Mouse (Mus musculus): ENCODE results near the gene Il2rb. TPM values are rescaled to one million over a fixed set of nuclear protein-coding genes. Genes with fewer than 3 reads are reported as not detected.
A peak's percentile ranks its signal among the peaks of the same experiment; 100 is the strongest.

The Il2rb gene
- total RNA-seq, 2 experiments from 2014 or later = 0.04 to 0.54 TPM

DNA sequence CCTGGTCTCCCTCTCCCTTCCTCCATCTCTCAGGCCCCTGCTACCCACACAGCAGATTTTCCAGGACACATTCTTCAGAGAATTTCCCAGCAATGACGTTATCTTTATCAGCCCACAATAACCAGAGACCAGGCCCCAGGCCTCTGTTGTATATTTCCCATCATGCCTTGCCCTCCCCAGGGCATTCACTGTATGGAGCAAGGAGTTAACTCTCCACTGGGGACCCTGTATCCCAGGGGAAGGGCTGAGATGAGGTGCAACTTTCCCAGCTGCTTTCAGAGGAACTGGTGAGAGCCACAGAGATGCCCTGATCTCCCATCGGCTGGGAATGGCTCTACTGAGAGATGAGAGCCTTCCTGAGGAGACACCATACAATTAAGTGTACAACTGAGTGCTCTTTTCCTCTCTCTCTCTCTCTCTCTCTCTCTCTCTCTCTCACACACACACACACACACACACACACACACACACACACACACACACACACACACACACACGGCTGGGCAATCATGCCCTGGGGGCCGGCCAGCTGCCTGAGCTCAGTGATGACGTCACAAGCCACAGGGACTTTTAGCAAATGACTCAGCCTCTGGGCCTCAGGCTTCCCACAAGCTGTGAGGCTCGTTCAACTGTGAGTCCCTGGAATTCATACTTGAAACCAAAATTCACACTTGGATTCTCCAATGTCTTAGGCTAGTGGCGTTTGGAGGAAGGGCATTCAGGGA, 45.2 kb downstream of the Il2rb start:
- ATAC-seq (replicated peaks; ENCODE audit: poor library complexity) = peak; percentile 56

DNA sequence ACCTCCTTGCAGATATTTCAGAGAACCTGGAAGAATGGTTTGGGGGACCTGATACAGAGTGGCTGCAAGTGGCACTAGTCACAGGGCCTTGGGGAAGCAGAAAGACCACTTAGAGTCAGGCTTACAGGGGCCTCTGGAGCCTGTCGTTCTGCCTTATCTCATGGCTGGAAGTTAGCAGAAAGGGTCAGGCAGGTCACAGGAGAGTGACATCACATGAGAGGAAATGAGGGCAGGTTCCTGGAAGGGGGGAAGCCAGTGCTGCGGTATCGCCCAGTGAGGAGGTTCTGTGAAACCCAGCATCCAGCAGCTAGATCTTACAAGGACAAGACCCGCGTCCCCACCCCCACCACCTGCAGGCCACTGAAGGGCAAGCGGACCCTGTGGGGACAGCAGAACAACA, 45.9 kb downstream of the Il2rb start:
- no peak for ATAC-seq (replicated peaks; ENCODE audit: poor library complexity)

DNA sequence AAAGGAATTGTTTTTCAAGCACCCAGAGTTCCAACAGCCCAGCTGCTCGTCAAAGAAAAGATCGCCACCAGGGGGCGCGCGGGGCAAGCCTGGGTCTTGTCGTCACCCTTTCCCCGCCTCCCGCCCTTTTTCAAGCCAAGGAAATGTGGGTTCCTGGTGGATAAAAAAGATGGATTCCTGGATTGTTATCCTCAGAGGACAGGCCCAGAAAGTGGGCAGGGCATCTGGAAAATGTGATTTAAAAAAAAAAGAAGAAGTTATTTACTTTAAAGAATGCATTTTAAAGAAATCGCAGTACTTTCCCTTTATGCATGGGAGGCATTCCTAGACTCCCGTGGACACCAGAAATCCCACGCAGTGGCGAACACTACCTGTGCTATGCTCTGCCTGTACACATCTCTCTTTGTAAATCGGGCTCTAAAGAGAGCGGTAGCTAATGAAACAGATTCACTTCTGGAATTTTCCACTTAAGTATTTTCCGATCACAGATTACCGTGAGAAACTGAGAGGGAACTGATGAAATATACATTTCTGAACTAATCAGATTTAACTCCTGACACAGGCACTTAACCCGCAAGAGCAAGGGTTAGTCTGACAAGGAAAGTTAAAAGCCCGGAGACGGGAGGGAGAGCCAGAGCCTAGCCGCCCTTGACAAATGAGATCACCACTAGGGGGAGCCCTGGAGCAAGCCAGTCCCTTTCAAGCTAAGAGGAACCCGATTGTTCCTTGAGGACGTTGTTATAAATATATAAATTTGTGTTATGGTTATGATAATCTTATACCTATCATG, 47.1 kb downstream of the Il2rb start:
- peak; percentile 68 for ATAC-seq (replicated peaks; ENCODE audit: poor library complexity)

DNA sequence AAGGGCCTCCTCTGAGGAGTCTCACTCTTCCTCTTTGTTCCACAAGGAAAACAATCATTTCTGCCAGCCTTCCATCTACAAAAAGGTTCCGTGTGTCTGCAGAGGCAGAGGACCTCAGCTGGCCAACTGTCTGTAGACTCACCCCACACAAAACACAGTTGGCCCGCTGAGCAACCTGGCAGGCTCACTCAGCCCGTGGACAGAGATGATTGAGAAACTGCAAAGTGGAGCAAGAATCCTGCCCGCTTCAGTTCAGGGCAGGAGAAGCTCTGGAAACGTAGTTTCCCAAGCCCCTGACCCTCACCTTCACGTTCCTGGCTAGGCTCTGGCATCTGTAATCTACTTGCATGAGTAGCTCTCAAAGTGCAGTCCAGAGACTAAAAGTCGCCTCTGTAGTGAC, 48.0 kb downstream of the Il2rb start:
- no peak for ATAC-seq (replicated peaks; ENCODE audit: poor library complexity)

DNA sequence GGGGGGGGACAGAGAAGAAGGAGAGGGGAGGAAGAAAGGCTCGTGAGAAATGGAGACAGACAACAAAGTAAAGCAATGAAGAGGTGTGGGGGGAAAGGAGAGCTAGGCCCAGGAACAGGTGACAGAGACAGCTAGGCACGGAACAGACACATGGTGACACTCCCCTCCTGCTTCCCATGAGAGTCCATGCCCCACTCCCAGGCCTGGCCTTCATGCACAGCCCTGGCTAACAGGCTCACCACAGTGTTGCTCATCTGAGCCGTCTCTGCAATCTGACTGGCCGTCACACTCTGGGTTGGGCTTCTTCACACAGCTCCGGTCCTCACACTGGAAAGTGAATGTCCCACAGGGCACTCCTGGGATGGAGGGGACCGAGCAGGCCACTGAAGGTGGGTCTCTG, 51.2 kb downstream of the Il2rb start:
- ATAC-seq (replicated peaks; ENCODE audit: poor library complexity) = no peak

DNA sequence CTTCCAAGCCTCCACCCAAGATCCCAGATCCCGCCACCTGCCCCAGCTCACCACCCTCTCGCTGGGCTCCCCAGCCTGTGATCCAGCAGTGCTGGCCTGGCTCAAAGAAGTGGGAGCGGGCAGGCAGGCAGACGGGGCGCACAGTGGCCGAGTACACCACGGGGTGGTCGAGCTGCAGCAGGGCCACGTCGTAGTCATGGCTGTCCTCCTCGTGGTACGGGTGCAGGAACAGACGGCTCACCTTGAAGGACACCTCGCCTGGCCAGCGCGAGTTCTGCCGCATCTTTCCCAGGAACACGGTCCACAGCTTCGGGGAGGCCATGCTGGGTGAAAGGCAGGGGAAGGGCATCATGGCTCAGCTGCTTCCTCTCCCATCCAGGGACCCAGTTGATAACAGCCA, 52.8 kb downstream of the Il2rb start:
- no peak for ATAC-seq (replicated peaks; ENCODE audit: poor library complexity)

DNA sequence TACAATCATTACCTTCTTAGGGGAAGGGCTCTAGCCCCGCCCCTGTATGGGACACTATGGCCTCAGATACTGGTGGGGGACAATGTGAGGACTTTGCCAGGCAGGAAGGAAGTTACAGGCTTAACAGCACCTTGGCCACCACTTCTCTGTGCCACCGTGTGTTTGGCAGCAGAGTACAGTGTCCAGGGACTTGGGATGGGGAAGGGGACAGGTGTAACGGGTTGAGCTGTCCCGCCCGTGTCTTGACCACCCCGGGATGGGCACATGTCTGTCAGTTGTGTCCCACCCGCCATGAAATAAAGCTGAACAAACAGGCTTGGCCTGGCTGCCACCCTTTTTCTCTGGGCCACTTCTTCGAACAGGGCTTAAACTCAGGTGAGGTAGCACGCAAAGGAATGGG, 56.1 kb downstream of the Il2rb start:
- ATAC-seq (replicated peaks; ENCODE audit: poor library complexity) = no peak

DNA sequence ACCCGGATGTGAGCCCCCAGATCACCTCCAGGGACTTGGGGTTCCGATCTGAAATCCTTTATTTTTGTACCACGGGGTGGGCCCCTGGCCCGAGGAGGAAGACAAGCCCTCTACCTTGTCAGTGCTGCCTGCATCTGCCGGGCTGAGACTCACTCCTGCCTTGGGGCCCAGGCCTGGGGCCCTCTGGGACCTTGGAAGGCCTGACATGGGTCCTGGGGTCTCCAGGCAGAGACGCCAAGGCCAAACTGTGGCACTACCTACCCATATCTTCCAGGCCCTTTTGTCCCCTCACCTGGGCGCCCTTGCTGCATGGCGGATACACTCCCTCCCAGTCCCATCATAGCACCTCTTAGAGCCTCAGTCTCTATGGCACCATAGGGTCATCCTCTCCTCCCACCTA, 56.6 kb downstream of the Il2rb start:
- ATAC-seq (replicated peaks; ENCODE audit: poor library complexity) = no peak

DNA sequence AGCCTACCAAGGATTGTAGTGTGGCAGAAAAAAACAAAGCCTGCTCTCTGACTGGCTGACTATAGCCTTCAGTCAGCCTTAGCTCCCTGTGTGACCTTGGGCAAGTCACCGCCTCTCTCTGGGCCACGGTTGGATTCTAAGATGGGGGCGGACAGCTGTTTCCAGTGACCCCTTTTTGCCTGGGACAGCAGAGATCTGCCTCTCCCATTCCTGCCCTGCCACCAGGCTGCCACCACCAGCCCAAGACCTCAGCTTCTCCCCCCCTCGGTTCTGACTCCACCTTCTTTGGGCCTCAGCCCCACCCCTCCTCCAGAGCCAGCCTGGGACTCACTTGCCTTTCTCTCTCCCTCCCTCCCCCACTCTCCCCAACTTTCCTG, 57.1 kb downstream of the Il2rb start:
- ATAC-seq (replicated peaks; ENCODE audit: poor library complexity) = 0 out of 2 replicates have a peak, but pooled peaks have one; percentile 5

DNA sequence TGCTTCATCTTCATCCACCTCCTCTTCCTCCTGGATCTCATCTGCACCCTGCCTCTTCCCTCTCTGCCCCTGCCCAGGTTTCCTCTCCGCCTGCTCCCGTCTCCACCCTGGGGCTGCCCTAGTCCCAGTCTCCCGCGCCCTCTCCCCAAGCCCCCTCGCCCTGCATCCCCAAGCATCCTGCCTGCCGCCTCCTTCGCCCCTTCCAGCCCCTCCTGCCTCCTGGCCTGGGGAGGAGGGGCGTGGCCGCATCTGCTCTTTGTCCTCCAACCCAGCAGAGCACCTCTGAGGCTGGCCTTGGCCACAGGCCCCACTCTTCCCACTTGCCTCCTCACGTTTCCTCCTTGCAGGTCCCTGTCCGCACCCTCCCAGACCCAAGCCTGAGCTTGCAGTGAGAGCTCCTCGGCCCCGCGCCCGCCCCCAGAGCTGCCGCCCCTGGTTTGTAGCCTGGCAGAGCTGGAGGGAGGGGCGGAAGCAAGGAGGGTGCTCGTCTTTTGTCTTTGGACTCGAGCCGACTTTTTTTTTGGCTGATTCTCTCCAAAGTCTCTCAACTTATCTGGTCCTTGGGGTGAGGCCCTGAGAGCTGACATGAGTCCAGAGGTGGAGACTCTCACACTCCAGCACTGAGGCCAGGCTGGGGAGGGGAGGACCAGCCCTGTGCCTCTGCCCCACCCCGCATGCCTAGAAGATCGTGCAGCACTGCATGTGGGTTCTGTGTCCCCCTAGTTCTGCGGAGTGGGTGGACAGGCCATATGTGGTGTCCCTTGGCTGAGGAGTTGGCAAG, 57.6 kb downstream of the Il2rb start:
- peak; percentile 32 for ATAC-seq (replicated peaks; ENCODE audit: poor library complexity)

DNA sequence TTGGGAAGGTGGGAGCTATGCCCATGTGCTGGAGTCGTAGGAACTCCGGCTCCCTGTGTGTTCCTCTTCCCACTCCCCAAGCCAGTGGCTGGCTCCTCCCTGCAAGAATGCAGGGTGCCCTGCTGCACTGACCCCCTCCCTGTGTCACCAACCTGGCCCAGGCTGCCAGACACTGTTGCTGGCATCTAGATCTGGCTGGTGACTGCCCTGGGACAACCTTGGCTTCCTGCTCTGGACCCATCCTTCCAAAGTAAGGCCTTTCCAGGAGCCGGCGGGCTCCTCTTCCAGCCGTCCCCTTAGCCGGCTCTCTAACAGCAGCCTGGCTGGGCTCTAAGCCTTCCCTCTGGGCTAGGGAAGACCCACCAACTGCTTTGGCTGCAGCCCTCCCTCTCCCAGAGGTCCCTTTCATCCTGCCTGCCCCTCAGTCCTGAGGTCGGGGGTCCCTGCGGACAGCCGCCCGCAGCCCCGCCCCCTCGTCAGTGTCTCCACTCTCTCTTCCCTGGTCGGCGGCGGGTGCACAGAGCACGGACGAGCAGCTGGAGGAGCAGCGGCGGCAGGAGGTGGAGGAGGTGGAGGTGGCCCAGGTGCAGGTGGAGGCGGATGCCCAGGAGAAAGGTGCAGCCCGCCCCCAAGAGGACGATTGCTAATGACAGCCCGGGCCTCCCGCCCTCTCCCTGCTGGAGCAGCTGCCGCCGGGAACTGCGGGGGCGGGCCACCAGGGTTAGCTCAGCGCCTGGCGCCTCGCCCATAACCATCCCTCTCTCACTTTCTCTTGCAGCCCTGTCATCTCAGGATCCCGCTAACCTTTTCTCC, 58.5 kb downstream of the Il2rb start:
- no peak for ATAC-seq (replicated peaks; ENCODE audit: poor library complexity)

DNA sequence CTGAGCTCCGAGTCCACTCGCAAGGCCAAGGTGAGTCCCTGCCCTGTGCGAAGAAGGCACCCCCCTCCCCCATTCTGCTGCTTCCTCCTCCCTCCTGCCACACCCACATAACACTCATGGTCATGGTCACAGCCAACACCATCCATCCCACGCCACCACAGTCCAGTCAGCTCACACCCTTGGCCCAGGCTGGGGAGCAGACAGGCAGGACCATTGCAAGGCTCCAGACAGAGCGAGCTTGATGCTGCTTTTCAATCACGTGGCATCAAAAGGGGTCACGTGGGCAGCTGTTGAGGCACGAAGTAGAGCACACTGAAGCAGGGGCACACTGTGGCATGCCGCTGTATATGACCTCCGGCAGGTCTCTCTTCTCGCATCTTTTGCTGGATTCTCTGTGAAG, 59.4 kb downstream of the Il2rb start:
- ATAC-seq (replicated peaks; ENCODE audit: poor library complexity) = no peak

DNA sequence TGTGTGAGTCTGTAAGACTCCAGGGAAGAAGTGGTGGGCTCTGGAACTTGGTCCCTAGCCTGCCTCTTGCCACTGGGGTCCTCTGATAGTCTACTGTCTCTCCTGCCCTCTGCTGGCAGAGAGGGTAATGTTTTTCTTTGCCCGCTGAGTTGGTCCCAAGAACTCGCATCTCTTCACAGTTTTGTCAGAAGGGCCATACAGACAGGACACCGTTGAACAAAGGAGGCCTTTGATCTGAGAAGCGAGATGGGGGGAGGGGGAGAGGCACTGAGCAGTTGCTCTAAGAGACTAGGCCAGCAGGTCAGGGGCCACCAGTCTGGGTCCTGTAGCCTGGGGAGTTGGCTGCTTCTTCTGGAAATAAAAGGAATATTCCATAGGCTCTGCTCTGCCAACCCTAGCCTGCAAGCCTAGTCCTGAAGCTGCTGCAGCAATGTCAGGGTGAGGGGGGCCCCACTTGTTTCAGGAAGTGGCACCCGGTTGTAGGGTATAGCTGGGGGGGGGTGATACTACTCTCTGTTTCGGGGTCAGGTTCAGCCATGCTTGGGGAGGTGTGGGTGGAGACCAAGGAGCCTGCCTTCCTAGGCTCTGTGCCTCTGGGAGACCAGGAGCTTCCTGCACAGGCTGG, 60.1 kb downstream of the Il2rb start:
- ATAC-seq (replicated peaks; ENCODE audit: poor library complexity) = peak; percentile 37; the same call in 1 of the 2 replicates

DNA sequence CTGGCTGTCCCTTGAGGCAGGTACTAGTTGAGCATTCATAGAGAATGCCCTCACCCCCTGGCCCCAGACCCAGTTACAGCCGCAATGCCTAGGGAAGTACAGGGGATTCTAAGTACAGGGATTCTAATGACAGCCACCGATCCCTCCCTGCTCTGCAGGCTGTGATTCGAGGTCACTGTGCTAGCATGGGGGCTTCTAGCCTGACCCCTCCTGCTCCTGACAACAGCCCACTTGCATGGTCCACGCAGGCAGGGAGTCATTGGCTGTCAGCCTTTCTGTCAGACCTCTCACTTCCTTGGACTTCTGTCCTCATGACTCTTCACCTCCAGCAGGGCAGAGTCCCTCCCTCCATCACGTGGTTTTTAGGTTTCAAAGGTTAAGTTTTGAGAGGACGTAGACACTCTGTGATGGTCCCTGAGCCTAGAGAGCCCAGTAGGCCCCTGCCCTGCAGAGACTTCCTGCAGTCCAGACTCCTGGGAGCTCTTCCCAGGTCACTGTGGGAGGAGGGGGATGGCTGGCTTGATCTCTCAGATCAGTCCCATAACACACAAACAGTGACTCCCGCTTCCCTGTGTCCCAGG, 63.4 kb downstream of the Il2rb start:
- ATAC-seq (replicated peaks; ENCODE audit: poor library complexity) = no peak

DNA sequence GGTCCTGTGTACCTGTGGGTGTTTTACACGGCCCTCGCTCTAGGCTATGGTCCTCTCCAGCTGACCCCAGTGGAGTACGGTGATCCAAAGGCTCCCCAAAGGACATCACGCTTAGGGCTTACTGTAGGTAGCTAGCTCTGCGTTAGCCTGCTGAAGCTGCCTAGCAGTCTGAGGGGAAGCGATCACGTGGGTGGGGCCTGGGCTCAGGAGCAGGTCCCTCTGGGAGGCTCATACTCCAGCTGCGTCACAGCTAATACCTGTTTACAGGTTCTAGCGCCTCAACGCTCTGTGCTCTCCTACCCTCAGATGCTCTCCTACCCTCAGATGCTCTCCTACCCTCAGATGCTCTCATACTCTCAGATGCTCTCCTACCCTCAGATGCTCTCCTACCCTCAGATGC, 64.2 kb downstream of the Il2rb start:
- no peak for ATAC-seq (replicated peaks; ENCODE audit: poor library complexity)

DNA sequence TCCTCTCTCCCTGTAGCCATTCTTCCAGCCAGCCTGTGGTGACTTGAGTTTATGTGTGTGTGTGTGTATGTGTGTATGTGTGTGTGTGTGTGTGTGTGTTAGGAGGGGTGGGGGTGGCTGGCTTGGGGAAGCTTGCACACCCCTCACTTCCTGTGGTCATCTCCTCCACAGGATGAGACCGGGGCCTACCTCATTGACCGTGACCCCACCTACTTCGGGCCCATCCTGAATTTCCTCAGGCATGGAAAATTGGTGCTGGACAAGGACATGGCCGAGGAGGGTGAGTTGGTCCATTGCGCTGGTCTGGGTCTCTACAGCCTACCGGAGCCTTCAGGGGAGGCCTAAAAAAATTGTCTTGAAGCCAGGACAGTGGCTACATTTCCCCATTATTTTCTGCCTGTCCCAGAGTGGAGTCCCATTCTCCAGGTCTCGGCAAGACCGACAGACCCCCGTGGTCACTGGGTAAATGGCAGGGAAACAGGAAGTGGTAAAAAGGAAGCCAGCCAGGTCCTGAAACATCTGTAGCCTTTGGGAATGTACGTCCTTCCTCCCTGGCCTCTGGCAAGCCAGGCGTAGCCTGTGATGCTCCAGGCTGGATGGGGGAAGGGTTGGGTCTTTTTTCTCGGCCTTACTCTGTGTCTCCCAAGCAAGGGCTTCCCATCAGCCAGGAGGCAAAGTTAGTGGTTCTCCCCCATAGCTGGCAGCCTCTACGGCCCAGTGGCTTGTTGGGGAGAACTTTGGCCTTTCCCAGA, 65.0 kb downstream of the Il2rb start:
- ATAC-seq (replicated peaks; ENCODE audit: poor library complexity) = no peak
